Mouse (Mus musculus): ENCODE results near the gene Il18bp. TPM values are rescaled to one million over a fixed set of nuclear protein-coding genes. Genes with fewer than 3 reads are reported as not detected.

Il18bp gene
- total RNA-seq, 2 experiments from 2014 or later = 7.3 to 8.6 TPM

Other genes starting within 250 kb of the Il18bp start
- under 1 TPM; 0.33 to 0.36 TPM for gene Phox2a, start 200.4 kb downstream of the Il18bp start, total RNA-seq (2021)
- gene Inppl1, start 180.5 kb downstream of the Il18bp start, total RNA-seq (2021) = 100 to 1,000 TPM; 130 to 163 TPM
- 1 to 10 TPM; 5.2 to 7.9 TPM for gene Folr2, start 161.5 kb downstream of the Il18bp start, total RNA-seq (2021)
- gene Anapc15, start 155.0 kb downstream of the Il18bp start, total RNA-seq (2021) = 10 to 100 TPM; 20.2 TPM
- gene Folr1, start 147.9 kb downstream of the Il18bp start, total RNA-seq (2021) = under 1 TPM; 0.27 to 0.33 TPM
- 100 to 1,000 TPM; 110 to 111 TPM for gene Lamtor1, start 112.8 kb downstream of the Il18bp start, total RNA-seq (2021)
- not detected for gene Tomt, start 112.3 kb downstream of the Il18bp start, total RNA-seq (2021)
- gene Lrrc51, start 84.8 kb downstream of the Il18bp start, total RNA-seq (2021) = 1 to 10 TPM; 3.6 to 5.2 TPM
- 10 to 100 TPM; 97.8 to 98.6 TPM for gene Numa1, start 84.6 kb downstream of the Il18bp start, total RNA-seq (2021)
- gene Rnf121, start 46.8 kb upstream of the Il18bp start, total RNA-seq (2021) = 10 to 100 TPM; 20.3 to 26.3 TPM
- 1 to 10 TPM; 5.6 to 8.2 TPM for gene Xndc1, start 46.8 kb upstream of the Il18bp start, total RNA-seq (2021)
- gene Xntrpc, start 47.0 kb upstream of the Il18bp start, total RNA-seq (2021) = under 1 TPM; 0.27 to 0.94 TPM
- under 1 TPM; 0.28 to 0.70 TPM for gene Trpc2, start 64.4 kb upstream of the Il18bp start, total RNA-seq (2021)
- gene Art1, start 83.1 kb upstream of the Il18bp start, total RNA-seq (2021) = 100 to 1,000 TPM; 282 to 343 TPM
- gene Art5, start 90.8 kb upstream of the Il18bp start, total RNA-seq (2021) = 10 to 100 TPM; 15.3 to 28.1 TPM
- not detected for gene Chrna10, start 98.1 kb upstream of the Il18bp start, total RNA-seq (2021)
- gene Nup98, start 191.5 kb upstream of the Il18bp start, total RNA-seq (2021) = 10 to 100 TPM; 31.0 to 31.8 TPM
- 10 to 100 TPM; 67.3 to 73.6 TPM for gene Pgap2, start 191.5 kb upstream of the Il18bp start, total RNA-seq (2021)
- gene Rhog, start 237.4 kb upstream of the Il18bp start, total RNA-seq (2021) = 10 to 100 TPM; 24.7 to 35.3 TPM
- 10 to 100 TPM; 21.8 to 29.7 TPM for gene Stim1, start 249.1 kb upstream of the Il18bp start, total RNA-seq (2021)

Data from heart, postnatal 36 days (tissue).